Mouse (Mus musculus) macrophage (primary cell): ENCODE measurements around the gene Asb18. TPM values are rescaled to one million over a fixed set of nuclear protein-coding genes. Genes with fewer than 3 reads are reported as not detected.

Experiments used
- H3K27ac ChIP-seq: fragments of 350-480 bp; formaldehyde crosslinking; 2 replicates; pipeline ENCODE4 v1.9.0; 2021
- H3K36me3 ChIP-seq: fragments of 350-480 bp; formaldehyde crosslinking; 2 replicates; pipeline ENCODE4 v1.9.0; 2021; ENCODE audit errors: inconsistent target
- H3K4me3 ChIP-seq: fragments of 350-480 bp; formaldehyde crosslinking; 2 replicates; pipeline ENCODE4 v1.9.0; 2021; ENCODE audit errors: inconsistent target
- H3K79me2 ChIP-seq: fragments of 350-480 bp; formaldehyde crosslinking; 2 replicates; pipeline ENCODE4 v1.9.0; 2021; ENCODE audit errors: inconsistent target
- WGBS: methylation state at CpG from one replicate; pipeline ENCODE4 v1.1.7; 2026; ENCODE audit warnings: inconsistent platforms; ENCODE audit not compliant: missing documents; 5-methylcytosine and 5-hydroxymethylcytosine counted together
- polyA plus RNA-seq: library from polyadenylated mRNA; stranded (reverse); fragments of 250-400 nt; gene quantifications from 3 replicates; pipeline ENCODE4 v1.2.4, GENCODE M21; 2018; ENCODE audit warnings: inconsistent platforms

Asb18 gene
- polyA plus RNA-seq, 1 experiment from 2014 or later = not detected

DNA sequence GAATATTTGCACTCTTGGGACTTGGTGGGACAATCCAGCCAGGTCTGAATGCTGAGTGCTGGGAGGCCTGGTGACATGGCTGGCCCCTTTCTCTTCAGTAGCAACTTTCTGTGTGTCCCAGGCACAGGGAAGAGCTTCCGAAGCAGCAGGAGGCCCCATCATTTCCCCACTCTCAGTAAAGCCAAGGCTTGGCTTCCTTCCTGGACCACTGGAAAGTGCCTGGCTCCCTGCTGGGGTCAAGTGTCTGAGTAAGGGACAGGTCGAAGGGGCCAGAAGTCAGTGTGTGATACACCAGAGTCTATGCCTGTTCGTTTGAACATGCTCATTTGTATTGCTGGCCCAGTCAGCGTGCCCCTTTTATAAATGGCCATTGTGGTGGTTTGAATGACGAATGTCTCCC, 13.5 kb downstream of the Asb18 start:
- Histone ChIP-seq H3K4me3 (no peak overlapping the region), H3K79me2 (no peaks in the 10 kb centered on the region), H3K27ac (no peak overlapping the region), H3K36me3 (no peaks in the 10 kb centered on the region)
- 55% methylated on average over 5 of the region's 5 CpGs for WGBS

DNA sequence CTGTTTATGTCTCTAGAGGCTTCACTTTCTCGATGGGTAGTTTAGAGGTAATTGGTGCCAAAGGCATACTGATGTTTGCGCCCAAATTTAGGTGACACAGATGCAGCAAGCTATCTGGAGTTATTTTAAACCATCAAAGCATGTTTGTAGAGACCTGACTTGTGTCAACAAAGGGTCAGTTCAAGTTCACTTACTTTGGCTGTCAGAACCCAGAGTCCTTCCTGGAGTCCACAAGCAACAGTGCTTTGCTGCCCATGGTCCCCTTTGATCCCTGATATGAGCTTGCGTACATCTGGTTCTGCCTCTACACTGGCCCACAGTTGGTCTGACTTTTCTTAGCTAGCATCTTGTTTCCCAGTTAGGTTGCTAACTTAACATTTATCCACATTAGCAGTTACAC, 14.6 kb downstream of the Asb18 start:
- no peaks in the 10 kb centered on the region for H3K79me2 ChIP-seq

DNA sequence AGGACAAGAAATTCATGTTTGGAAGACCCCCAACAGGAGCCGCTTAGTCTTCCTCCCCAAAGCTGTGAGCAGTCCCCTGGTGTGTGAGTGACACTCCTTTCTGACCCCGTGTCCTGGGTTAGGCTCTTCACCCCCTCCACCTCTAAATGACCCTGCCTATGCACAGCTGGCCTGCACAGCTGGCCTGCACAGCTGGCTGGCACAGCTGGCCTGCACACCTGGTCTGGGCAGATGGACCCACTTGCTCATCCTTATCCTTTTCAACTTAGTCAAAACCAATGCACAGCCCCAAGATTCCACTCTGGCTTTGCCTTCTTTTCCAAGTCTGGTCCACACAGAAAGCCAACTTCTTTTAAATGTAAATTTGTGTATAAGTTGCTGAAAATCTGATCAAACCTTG, 15.8 kb downstream of the Asb18 start:
- no peaks in the 10 kb centered on the region for H3K36me3 ChIP-seq
- no peaks in the 10 kb centered on the region for H3K79me2 ChIP-seq
- no peak overlapping the region for H3K27ac ChIP-seq
- WGBS = 80% methylated on average over 2 of the region's 2 CpGs
- H3K4me3 ChIP-seq = no peak overlapping the region

More for the DNA sequence above, 14.6 kb downstream of the Asb18 start:
- 83% methylated on average over 3 of the region's 3 CpGs for WGBS
- no peak overlapping the region for H3K4me3 ChIP-seq
- H3K36me3 ChIP-seq = no peaks in the 10 kb centered on the region
- H3K27ac ChIP-seq = no peak overlapping the region

DNA sequence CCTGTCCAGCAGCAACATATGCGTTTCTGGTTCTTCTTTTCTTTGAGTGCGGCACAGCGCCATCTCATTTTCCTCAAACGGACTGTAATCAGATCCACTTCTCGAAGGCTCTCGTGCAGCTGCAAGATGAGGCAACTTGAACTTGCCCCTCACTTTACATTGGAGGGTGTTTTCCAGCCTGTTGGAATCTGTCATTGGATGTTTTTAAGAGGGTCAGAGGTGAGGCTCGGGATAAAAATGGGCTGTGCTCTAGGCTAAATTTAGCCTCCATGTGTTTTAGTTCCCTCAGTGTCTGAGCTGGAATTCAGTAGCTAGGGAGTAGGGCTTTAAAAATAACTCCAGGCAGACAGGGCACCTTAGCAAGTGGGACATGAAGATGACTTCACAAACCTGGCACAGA, 16.4 kb downstream of the Asb18 start:
- no peak overlapping the region for H3K4me3 ChIP-seq
- H3K36me3 ChIP-seq = no peaks in the 10 kb centered on the region
- 71% methylated on average over 7 of the region's 7 CpGs for WGBS
- no peaks in the 10 kb centered on the region for H3K79me2 ChIP-seq
- H3K27ac ChIP-seq = no peak overlapping the region

DNA sequence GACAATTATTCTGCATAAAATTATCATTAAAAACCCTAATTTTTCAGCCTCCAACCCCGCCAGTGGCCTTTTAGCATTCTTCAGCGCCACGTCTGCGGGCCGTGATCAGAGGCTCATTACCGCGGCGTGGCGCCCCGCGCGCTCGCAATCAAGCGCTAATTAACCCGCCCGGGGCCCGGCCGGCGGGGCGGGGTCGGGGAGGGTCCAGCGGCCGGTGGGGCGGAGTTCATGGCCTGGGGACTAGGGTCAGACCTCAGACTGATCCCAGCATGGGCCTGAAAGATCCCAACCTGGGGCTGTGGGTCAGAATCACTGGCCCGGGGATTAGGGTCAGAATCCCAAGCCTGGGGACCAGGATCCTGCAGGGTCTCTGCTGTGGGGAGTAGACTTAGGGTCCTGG, 22.2 kb downstream of the Asb18 start:
- H3K4me3 ChIP-seq = no peak overlapping the region
- no peaks in the 10 kb centered on the region for H3K36me3 ChIP-seq
- H3K79me2 ChIP-seq = no peaks in the 10 kb centered on the region
- H3K27ac ChIP-seq = no peak overlapping the region
- 8% methylated on average over 24 of the region's 25 CpGs for WGBS

DNA sequence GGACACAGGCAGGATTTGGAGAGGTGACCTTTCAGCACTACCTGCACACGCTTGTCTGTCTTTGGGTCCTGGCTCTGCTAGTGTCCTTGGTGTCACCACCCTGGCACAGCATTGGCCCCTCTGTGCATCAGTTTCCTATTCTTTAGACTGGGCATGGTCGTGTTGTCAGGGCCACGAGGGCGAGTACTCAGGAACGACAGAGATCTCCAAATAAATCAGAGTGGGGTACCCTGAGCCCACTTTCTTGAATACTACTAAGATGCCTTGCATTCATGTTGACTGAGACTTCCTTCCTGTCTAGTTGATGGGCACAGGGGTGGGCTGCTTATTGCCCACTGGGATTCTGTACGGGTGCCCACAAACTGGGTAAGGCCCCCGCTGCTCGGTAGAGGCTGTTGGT, 37.2 kb downstream of the Asb18 start:
- Histone ChIP-seq H3K27ac (no peak overlapping the region), H3K79me2 (no peaks in the 10 kb centered on the region), H3K4me3 (no peak overlapping the region), H3K36me3 (no peaks in the 10 kb centered on the region)
- WGBS = 95% methylated on average over 8 of the region's 8 CpGs

DNA sequence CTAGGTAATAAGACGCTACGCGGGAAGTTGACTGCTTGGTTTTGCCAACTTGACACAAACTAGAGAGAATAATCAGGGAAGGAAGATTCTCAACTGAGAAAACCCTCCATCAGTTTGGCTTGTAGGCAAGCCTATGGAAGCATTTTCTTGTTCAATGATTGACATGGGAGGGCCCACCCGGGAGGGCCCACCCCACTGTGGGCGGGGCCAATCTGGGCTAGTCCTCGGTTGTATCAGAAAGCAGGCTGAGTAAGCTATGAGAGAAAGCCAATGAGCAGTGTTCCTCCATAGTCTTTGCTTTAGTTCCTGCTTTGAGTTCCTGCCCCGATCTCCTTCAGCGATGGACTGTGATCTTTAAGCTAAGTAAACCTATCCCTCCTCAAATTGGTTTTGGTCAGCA, 38.1 kb downstream of the Asb18 start:
- no peaks in the 10 kb centered on the region for H3K36me3 ChIP-seq
- no peak overlapping the region for H3K27ac ChIP-seq
- H3K79me2 ChIP-seq = no peaks in the 10 kb centered on the region
- H3K4me3 ChIP-seq = no peak overlapping the region
- 77% methylated on average over 8 of the region's 8 CpGs for WGBS

DNA sequence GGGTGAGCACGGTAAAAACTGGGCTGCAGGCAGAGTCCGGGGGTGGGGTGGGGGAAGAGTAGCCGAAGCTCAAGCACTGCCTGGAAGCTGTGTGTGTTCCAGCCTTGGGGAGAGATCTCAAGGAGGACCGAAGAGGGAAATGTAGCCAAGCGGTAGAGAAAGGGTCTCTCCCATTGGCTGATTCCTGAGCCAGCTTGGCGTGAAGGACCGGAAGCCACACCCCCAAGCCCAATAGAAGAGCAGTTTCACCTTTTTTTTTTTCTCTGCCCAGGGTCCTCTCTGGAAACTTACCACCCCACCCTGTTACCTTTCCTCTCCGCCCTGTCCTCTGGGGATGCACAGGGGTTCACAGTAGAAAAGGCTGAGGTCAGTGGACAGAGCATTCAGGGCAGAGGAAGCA, 39.9 kb downstream of the Asb18 start:
- WGBS = 72% methylated on average over 7 of the region's 8 CpGs
- no peaks in the 10 kb centered on the region for H3K79me2 ChIP-seq
- H3K27ac ChIP-seq = no peak overlapping the region
- H3K4me3 ChIP-seq = no peak overlapping the region
- H3K36me3 ChIP-seq = no peaks in the 10 kb centered on the region

DNA sequence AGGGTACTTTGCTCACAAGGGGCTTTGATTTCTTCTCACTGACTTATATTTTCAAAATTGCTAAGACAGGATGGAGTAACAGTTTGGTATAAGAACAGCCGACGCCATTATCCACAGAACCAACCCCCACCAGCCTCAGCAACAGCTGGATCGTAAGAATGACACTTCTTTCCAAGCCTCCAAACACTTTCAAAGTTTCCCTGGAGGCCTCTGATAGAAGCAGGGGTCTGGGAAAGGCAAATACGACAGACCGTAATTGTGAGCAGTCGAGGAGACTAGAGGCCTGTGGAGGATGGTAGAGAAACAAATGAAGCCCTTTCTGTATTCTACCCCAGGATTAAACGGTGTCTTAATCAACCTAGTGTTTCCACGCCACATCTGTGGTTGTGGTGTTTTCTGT, 42.6 kb downstream of the Asb18 start:
- WGBS = 71% methylated on average over 8 of the region's 8 CpGs
- Histone ChIP-seq H3K79me2 (no peaks in the 10 kb centered on the region), H3K36me3 (no peaks in the 10 kb centered on the region), H3K4me3 (no peak overlapping the region), H3K27ac (no peak overlapping the region)

DNA sequence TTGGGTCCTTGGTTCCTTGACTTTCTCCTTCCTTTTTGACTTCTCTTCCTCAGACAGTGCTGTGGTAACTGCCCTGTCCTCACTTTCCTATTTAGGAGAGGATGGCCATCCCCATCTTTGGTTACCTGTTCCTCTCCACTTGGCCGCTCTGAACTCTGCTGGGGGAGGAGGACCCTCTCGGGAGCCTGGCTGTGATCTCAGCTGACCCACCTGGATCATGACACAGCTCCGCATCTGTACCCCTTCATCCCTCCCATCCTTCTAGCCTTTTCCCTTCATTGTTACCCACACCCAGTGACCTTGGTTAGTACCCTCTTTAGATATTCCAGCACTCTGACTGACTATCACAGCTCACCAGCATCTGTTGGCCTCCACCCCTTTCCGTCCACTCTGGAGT, 44.8 kb downstream of the Asb18 start:
- WGBS = 87% methylated on average over 4 of the region's 4 CpGs

DNA sequence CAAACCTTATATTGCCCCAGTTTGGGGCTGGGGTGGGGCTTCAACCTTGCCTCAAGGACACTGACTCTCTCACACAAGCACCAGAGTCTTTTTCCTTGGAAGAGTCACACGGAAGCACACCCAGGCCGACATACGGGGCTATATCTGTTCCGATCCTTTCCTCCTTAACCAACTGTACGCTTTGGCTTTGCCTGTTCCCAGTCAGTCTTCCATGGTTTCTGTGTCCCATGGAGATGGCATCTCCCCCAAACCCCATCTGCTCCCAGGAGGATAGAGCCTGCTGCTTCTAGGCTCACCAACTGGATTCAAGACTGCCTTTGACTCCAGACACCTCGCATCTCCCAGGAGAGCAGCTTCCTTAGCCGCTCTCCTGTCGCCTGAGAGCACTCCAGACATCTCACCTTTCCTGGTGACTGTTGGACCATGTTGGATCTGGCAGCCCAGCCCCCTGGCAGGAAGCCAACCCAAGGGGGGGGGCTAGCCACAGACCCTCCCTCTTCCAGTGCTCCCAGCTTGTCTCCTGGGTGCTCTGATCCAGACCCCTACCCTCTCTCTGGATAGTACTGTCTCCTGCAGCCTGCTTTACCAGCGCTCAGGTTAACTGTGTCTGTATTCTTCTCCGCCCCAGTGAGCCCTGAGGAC, 45.3 kb downstream of the Asb18 start:
- no peaks in the 10 kb centered on the region for H3K36me3 ChIP-seq
- WGBS = 52% methylated on average over 10 of the region's 10 CpGs
- no peaks in the 10 kb centered on the region for H3K79me2 ChIP-seq
- no peak overlapping the region for H3K4me3 ChIP-seq
- H3K27ac ChIP-seq = no peak overlapping the region

More for the DNA sequence above, 44.8 kb downstream of the Asb18 start:
- Histone ChIP-seq H3K79me2 (no peaks in the 10 kb centered on the region), H3K36me3 (no peaks in the 10 kb centered on the region), H3K27ac (no peak overlapping the region), H3K4me3 (no peak overlapping the region)

DNA sequence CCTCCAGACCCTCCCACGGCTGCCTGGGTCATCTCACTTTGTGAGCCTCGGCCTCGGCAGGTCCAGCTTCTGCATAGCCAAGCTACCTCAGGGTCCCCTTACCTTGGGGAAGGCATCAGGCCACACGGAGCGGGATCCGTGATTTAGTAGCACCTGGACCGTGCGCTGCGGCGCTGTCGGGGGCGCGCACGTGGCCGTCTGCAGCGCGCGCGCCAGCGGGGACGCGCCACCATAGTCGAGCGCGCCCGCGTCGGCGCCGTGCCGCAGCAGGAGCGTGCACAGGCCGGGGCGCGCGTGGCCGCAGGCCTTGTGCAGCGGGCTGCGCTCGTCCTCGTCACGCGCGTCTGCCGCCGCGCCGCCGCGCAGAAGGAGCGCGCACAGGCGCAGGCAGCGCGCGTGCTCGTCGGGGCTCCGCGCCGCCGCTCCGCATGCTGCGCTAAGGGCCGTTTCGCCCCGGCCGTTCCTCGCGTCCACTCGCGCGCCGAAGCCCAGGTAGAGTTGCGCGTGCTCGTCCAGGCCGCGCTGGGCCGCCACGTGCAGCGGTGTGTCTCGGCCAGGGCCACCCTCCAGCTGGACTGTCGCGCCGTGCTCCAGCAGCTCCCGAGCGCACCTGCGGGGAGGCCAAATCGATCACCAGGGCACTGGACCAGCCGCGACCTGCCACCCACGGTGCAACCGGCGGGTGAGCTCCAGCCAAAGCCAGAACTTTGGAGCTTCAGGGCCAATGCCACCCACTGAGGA, 46.2 kb downstream of the Asb18 start:
- no peaks in the 10 kb centered on the region for H3K79me2 ChIP-seq
- H3K4me3 ChIP-seq = no peak overlapping the region
- no peaks in the 10 kb centered on the region for H3K36me3 ChIP-seq
- WGBS = 2% methylated on average over 91 of the region's 95 CpGs
- H3K27ac ChIP-seq = no peak overlapping the region

DNA sequence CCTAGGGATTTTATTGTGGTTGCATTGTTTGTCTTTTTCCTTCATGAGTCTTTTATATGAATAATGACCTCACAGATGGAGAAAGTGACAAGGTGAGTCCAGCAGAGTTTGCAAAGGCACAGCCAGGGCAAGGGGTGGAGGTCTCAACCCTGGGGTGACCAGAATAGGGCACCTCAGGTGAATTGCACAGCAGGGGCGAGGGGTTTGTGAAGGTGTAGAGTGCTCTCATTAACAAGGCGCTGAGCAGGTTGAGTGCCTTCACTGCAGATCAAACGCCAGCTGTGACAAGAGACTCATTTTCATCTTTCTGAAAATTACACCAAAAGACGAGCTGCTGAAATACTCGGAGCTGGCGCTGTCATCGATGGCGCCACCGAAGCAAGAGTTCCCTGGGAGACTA, 46.9 kb downstream of the Asb18 start:
- WGBS = 30% methylated on average over 8 of the region's 9 CpGs

DNA sequence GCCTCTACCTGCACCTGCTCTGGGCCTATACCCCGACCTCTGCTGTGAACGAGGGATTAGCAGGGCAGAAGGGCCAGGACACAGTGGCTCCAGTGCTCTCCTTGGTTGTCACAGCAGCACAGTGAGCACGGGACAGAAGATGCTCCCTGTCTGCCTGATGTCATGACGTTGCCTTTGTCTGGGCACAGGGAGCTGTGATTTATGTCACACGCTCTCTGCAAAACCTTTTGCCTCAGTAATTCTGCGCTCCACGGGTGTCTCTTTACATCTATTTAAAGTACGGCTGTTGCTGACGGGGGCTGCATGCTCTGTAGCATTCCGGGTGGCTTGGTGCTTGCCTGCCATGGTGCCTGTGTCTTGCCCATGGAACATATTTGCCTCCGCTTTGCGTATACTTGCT, 50.0 kb downstream of the Asb18 start:
- 89% methylated on average over 12 of the region's 12 CpGs for WGBS
- Histone ChIP-seq H3K79me2 (no peaks in the 10 kb centered on the region), H3K4me3 (no peak overlapping the region), H3K27ac (no peak overlapping the region), H3K36me3 (no peaks in the 10 kb centered on the region)

More for the DNA sequence above, 46.9 kb downstream of the Asb18 start:
- no peak overlapping the region for H3K4me3 ChIP-seq
- no peak overlapping the region for H3K27ac ChIP-seq
- no peaks in the 10 kb centered on the region for H3K36me3 ChIP-seq
- H3K79me2 ChIP-seq = no peaks in the 10 kb centered on the region

DNA sequence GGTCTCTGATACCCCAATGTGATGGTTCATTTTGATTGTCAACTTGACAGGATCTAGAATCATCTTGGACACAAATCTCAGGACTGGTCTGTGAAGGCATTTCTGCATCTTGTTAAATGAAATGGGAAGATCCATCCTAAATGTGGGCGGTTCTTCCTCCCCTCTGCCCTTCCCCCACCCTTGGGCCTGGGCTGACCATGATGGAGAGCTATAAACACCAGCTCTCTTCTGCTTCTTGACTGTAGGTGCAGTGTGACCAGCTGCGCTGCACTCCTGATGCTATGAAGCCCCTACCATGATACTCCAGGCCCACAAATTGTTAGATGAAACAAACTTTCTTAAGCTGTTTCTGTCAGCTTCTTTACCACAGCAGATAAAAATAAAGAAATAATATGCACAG, 51.2 kb downstream of the Asb18 start:
- Histone ChIP-seq H3K36me3 (no peaks in the 10 kb centered on the region), H3K79me2 (no peaks in the 10 kb centered on the region), H3K27ac (no peak overlapping the region), H3K4me3 (no peak overlapping the region)
- WGBS = 97% methylated on average over 2 of the region's 2 CpGs
